Mouse (Mus musculus): ENCODE measurements at regions not wholly inside any gene's neighbourhood (a gene's known extent, or its start where the extent isn't known, plus 50 kb on each side); places are given as distances from the start of the nearest gene placed in this dataset.

DNA sequence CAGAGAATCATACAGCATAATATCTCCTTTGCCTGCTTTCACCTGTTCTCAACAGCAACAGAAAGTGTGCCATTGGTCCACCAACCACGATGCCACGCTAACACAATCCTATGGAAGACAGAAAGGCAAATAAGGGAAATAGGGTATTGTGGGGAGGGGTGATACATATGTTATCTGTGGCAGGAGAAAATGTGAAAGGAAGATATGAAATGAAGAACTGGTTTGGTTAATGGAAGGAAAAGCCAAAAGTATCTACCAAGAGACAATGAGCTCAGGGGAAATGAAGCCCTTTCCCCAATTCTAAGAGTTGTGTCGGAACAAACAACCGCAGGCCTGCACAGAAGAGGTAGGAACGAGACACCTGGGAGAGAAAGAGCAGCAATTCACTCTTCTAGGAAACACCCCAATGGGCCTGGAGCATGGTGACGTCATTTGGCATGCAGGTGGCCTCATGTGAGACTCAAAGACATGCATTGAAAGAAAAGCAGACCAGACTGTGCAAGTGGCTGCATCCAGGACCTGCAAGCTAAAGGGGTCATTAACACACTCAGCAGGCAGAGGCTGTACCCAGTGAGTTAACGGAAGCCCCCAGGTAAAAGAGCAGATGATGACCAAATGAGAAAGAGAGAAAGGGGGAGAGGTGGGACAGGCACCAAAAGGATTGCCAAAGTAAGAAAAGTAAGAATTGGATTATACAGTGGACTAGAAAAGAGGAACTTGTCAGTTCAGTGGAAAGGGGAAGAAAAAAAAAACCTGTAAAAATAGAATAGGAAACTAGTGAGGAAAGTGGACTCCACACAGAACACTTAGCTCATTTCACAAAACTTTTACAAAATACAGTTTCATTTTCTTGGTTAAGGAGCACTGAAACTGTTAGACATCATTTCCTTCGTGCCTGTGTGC is 522.2 kb upstream of the Cited2 start:
- no peak overlapping the region for H3K4me3 ChIP-seq (replicated peaks)
- no peak for ATAC-seq (ENCODE audit: insufficient read depth, low FRiP score, low read depth)
- WGBS = 78% methylated on average over 8 of the region's 8 CpGs

DNA sequence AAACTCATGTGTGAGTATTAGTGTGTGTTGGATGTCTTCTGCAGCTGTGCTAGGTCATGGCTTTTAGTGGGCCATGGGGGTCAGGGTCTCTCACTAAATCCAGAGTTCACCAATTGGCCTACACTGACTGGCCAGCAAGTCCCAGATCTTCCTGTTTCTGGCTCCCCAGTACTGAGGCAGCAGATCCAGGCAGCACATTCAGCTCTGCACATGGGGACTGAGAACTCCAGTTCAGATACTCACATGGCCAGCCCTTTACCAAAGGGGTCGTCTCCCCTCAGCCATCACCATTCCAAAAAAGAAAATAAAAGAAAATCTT is 521.6 kb upstream of the Cited2 start:
- Histone ChIP-seq H3K4me3 (replicated peaks) (no peak overlapping the region), H3K36me3 (no peaks in the 10 kb centered on the region), H3K9me3 (no peaks in the 10 kb centered on the region), H3K27me3 (replicated peaks) (no peaks in the 10 kb centered on the region), H3K4me1 (no peaks in the 10 kb centered on the region), H3K9ac (no peak overlapping the region), H3K27ac (no peak overlapping the region), H3K4me2 (no peak overlapping the region)
- ATAC-seq (ENCODE audit: insufficient read depth, low FRiP score, low read depth) = no peak
- 87% methylated on average over 1 of the region's 1 CpGs for WGBS

More for the DNA sequence above, 522.2 kb upstream of the Cited2 start:
- Histone ChIP-seq H3K9me3 (no peaks in the 10 kb centered on the region), H3K4me1 (no peaks in the 10 kb centered on the region), H3K36me3 (no peaks in the 10 kb centered on the region), H3K4me2 (no peak overlapping the region), H3K9ac (no peak overlapping the region), H3K27ac (no peak overlapping the region), H3K27me3 (replicated peaks) (no peaks in the 10 kb centered on the region)

DNA sequence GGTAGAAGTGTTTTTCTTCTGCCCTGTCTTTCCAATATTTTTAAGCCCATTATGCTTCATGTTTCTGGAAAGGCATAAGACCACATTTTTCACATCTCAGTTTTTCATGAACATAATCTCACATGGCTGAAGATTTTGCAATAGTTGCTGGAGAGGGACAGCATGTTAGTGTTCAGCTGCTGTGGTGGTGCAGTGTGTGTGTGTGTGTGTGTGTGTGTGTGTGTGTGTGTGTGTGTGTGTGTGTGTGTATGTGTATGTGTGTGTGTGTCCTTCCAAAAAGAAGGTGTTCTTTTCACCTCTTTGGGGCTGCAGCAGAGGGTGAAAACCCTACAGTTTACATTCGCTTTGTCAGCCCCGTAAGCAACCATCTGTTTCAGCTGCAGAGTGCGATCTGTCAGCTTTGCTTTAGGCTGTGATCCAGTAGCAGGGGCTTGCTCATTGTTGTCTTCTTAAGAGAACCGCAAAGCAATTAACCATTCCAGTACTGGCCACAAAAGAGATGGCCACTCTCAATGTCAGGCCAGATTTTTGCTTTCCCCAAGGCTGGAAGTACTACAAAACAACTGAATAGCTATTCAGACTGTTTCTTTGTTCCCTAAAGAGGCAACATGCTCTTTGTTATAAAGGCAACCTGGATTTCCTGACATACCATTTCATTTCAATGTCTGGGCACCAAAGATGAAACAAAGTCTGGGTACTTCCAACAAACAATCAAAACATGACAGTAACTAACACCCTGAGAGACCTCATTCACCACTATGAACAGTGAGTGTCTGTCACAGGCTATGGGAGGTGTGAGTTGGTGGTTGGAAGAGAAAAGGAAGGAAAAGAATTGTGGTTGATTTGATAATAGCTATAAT is 520.2 kb upstream of the Cited2 start:
- Histone ChIP-seq H3K4me1 (no peaks in the 10 kb centered on the region), H3K4me2 (no peak overlapping the region), H3K9ac (no peak overlapping the region), H3K9me3 (no peaks in the 10 kb centered on the region), H3K27me3 (replicated peaks) (no peaks in the 10 kb centered on the region), H3K27ac (no peak overlapping the region), H3K36me3 (no peaks in the 10 kb centered on the region), H3K4me3 (replicated peaks) (no peak overlapping the region)
- WGBS = 30% methylated on average over 4 of the region's 4 CpGs
- no peak for ATAC-seq (ENCODE audit: insufficient read depth, low FRiP score, low read depth)

DNA sequence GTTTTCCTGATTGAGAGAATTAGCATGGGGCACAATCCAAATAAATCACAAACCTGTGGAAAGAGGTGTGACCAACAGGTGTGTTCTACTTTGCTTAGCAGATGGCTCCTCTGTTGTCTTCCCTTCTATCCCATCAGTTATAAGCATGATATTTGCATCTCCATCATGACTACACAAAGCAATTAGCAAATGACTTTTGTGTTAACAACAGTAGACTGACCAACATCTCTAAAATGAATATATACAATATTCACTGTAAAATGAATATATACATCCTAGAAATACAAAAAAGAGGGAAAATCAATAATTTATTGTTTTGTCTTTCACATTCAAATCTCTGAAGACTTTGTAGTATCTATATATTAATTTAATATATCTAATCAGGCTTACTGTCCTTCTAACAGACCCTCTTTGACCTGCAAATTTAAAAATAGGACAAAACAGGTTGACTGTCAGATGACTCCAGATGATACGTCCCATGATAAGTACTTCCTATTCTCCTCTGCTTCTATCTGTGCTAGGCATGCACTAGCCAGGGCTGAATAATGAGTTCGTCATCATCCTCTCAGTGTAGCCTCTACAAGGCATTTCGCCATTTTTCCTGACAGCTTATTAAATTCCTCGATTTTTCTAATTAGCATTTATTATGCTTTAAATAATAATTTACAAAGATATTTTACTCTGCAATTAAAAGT is 519.5 kb upstream of the Cited2 start:
- no peaks in the 10 kb centered on the region for H3K4me1 ChIP-seq
- 84% methylated on average over 4 of the region's 4 CpGs for WGBS
- no peak overlapping the region for H3K9ac ChIP-seq
- H3K27ac ChIP-seq = no peak overlapping the region
- H3K27me3 ChIP-seq (replicated peaks) = no peaks in the 10 kb centered on the region
- H3K4me2 ChIP-seq = no peak overlapping the region
- H3K9me3 ChIP-seq = no peaks in the 10 kb centered on the region
- H3K4me3 ChIP-seq (replicated peaks) = no peak overlapping the region
- no peaks in the 10 kb centered on the region for H3K36me3 ChIP-seq
- ATAC-seq (ENCODE audit: insufficient read depth, low FRiP score, low read depth) = no peak

DNA sequence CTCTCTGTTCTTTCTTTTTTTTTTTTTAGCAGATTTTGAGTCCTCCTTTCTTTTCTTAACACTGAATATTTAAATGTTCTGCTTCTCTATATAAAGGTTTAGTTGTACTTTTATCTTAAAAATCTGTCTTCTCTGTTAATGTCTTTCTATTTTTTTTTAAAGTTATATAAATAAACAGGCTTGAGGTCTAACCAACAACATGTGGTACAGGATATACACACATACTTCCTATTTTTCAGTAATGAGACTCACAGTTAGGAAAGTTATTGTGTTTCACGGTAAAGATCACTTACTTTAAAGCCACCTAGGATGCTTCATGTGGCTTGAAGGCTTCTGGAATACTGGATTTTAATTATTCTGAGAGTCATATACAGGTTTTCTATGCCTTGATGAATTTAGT is 518.9 kb upstream of the Cited2 start:
- H3K4me1 ChIP-seq = no peaks in the 10 kb centered on the region
- no peak overlapping the region for H3K9ac ChIP-seq
- no peak overlapping the region for H3K4me2 ChIP-seq
- H3K27ac ChIP-seq = no peak overlapping the region
- H3K9me3 ChIP-seq = no peaks in the 10 kb centered on the region
- ATAC-seq (ENCODE audit: insufficient read depth, low FRiP score, low read depth) = no peak
- no peak overlapping the region for H3K4me3 ChIP-seq (replicated peaks)
- no peaks in the 10 kb centered on the region for H3K27me3 ChIP-seq (replicated peaks)
- H3K36me3 ChIP-seq = no peaks in the 10 kb centered on the region
- WGBS = 82% methylated on average over 1 of the region's 1 CpGs

DNA sequence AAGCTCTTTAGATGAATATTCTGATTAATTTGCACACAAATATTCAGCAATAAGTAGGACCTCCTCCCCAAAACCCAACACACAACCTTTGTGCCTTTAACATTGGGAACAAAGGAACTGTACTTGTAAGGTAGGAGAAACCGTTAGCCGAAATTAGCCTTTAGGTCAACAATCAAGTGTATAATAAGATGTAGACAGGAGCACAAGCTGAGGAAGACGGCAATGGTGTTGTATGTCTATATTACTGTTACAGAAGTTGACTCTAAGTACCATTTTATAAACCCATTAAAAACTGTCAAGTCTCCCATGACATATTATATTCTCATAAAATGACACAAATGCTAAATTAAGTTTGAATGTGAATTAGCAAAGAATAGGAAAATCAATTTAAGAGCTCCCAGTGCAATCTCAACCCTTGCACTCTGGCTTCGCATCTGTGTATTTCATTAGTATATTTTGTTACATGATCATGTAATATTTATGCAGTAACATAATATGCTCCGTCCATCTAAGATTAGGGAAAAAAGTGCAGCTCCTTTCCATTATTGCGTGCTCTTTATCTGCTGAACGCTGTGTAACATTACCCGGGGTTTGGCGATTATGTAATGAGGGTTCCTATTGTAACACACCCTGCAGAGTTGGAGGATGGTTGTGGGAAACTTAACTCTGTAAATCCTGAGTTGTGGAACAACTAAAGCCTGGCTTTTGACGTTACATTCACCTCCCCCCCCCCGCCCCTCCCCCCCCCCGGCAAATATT is 510.3 kb upstream of the Cited2 start:
- 0 out of 2 replicates have a peak, but pooled peaks have one; percentile 53 for ATAC-seq (ENCODE audit: insufficient read depth, low FRiP score, low read depth)
- no peaks in the 10 kb centered on the region for H3K27me3 ChIP-seq (replicated peaks)
- no peaks in the 10 kb centered on the region for H3K4me1 ChIP-seq
- H3K36me3 ChIP-seq = no peaks in the 10 kb centered on the region
- H3K27ac ChIP-seq = no peak overlapping the region
- no peak overlapping the region for H3K9ac ChIP-seq
- no peak overlapping the region for H3K4me3 ChIP-seq (replicated peaks)
- H3K4me2 ChIP-seq = peak overlapping the region; percentile 19; the same call in 1 of the 2 replicates
- no peaks in the 10 kb centered on the region for H3K9me3 ChIP-seq
- 32% methylated on average over 11 of the region's 12 CpGs for WGBS

DNA sequence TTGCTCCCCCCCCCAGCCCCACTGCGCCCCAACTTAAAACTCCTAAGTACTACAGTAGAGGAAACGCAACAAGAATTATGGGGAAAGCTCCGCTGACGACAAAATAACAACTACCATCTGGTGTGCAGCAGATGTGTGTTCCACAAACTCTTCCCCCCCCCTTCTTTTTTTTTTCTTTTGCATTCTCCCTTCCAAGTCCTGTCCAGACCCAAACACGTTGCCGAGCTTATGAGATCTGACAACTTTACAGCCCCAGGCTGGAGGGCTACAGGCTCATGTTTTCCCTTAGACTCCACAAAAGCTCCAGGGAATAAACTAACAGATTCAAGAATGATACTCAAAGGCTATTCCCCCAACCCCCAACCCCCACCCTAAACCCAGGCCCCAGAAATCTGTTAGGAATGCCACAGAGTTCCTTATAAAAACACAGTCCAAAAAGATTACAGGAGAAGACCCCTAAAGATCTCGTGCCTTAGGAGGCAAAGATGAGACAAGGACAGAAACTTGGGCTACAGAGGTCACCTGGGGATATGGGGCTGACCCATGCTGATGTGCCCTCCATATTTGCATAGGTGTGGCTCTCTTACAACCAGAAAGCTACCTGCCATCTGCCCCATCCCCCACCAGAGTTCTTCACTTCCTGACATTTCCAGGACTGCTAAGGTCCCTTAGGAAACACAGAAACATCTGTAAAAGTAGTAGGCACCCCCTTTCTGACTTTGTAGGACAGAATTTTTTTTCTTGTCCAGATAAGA is 509.5 kb upstream of the Cited2 start:
- ATAC-seq (ENCODE audit: insufficient read depth, low FRiP score, low read depth) = peak; percentile 35; the same call in 1 of the 2 replicates

DNA sequence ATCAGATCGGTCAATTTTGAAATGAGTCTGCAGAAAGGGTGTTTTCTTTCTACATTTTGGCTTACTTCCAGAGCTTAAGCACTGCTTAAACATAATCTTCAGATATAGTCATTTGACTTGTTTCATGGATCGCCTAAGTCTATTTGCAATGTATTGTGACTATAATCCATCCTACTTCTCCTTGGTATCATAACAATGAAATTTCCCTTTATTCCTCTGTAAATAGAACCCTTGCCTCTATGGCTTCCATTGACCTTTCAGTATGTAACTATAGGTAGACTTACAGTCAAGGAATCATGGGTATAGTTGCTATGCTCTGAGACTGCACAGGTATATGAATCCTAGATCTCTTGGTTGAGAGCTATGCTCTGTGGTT is 509.0 kb upstream of the Cited2 start:
- Histone ChIP-seq H3K4me1 (no peaks in the 10 kb centered on the region), H3K9ac (no peak overlapping the region), H3K27me3 (replicated peaks) (no peaks in the 10 kb centered on the region), H3K9me3 (no peaks in the 10 kb centered on the region), H3K27ac (0 out of 2 replicates have a peak overlapping the region, but pooled peaks have one; percentile 55), H3K4me2 (no peak overlapping the region; the same call in 1 of the 2 replicates), H3K36me3 (no peaks in the 10 kb centered on the region), H3K4me3 (replicated peaks) (no peak overlapping the region)
- ATAC-seq (ENCODE audit: insufficient read depth, low FRiP score, low read depth) = no peak; the same call in 1 of the 2 replicates
- 27% methylated on average over 2 of the region's 2 CpGs for WGBS

More for the DNA sequence above, 509.5 kb upstream of the Cited2 start:
- no peaks in the 10 kb centered on the region for H3K36me3 ChIP-seq
- no peak overlapping the region for H3K4me3 ChIP-seq (replicated peaks)
- no peaks in the 10 kb centered on the region for H3K9me3 ChIP-seq
- whole genome bisulfite sequencing = 36% methylated on average over 7 of the region's 7 CpGs
- no peaks in the 10 kb centered on the region for H3K4me1 ChIP-seq
- peak overlapping the region; percentile 4; the same call in 1 of the 2 replicates for H3K4me2 ChIP-seq
- no peak overlapping the region for H3K9ac ChIP-seq
- H3K27ac ChIP-seq = peak overlapping the region; percentile 55; the same call in 1 of the 2 replicates
- no peaks in the 10 kb centered on the region for H3K27me3 ChIP-seq (replicated peaks)

DNA sequence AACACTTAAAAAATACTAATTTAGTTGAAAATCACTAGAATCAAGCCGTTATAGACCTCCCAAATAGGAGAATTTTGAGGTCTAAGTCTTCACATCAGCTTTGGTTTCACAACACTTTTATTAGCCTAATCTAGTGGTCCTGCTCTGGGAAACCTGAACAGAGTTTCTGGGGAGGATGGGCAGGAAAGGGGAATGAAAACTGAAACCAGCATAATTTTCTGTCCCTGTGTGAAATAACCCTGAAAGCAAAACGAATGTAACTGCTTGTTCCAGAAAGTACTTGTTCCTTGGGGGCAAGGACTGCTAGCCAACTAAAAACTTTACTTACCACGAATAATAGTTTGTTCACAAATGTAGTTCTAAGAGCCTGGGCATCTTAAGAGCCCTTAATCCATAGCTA is 508.0 kb upstream of the Cited2 start:
- ATAC-seq (ENCODE audit: insufficient read depth, low FRiP score, low read depth) = no peak
- H3K4me1 ChIP-seq = no peaks in the 10 kb centered on the region
- H3K4me3 ChIP-seq (replicated peaks) = no peak overlapping the region
- 69% methylated on average over 3 of the region's 3 CpGs for WGBS
- H3K27ac ChIP-seq = no peak overlapping the region
- H3K27me3 ChIP-seq (replicated peaks) = no peaks in the 10 kb centered on the region
- H3K36me3 ChIP-seq = no peaks in the 10 kb centered on the region
- no peaks in the 10 kb centered on the region for H3K9me3 ChIP-seq
- H3K9ac ChIP-seq = no peak overlapping the region
- H3K4me2 ChIP-seq = no peak overlapping the region

DNA sequence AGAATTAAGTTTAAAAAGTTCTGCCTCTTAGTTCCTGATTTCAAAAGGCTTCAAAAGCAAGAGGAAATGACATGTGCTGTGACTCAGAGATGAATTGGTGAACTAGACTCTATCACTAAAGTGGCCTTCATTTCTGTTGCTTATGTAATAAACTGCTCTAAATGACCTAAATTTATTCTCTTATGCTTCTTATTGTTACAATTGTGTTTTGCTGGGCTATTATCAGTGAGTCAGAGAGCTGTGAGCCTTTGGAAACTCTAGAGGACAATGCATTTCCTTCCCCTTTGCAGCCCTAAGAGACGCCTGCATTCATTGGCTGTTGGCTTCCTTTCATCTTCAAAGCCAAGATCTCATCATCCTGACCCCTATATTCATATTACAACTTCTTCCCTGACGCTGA is 501.5 kb upstream of the Cited2 start:
- Histone ChIP-seq H3K9ac (no peak overlapping the region), H3K4me2 (no peak overlapping the region), H3K27me3 (replicated peaks) (no peaks in the 10 kb centered on the region), H3K4me3 (replicated peaks) (no peak overlapping the region), H3K4me1 (no peaks in the 10 kb centered on the region), H3K27ac (no peak overlapping the region), H3K9me3 (no peaks in the 10 kb centered on the region), H3K36me3 (no peaks in the 10 kb centered on the region)
- no peak for ATAC-seq (ENCODE audit: insufficient read depth, low FRiP score, low read depth)
- 63% methylated on average over 2 of the region's 2 CpGs for WGBS

DNA sequence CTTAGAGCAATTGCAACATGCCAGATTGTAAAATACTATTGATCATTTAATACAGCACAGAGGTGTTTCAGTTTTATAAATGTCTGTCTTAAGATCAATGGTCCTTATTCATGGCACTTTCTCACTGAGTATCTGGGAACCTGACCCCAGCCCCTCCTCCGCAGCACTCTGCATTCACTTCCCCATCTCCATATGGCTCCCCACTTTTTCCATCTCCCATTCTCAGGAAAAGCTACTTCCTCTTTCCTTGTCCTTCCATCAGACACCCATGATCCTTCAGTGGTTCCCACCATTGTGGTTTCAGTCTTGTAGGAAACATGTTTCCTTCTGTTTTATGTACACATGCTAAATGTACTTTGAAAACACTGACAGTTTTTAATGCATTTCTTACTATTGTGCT is 497.3 kb upstream of the Cited2 start:
- no peak for ATAC-seq (ENCODE audit: insufficient read depth, low FRiP score, low read depth)

More for the DNA sequence above, 497.3 kb upstream of the Cited2 start:
- no peak overlapping the region for H3K4me3 ChIP-seq (replicated peaks)
- H3K27ac ChIP-seq = no peak overlapping the region
- H3K9ac ChIP-seq = no peak overlapping the region
- no peaks in the 10 kb centered on the region for H3K9me3 ChIP-seq
- no peaks in the 10 kb centered on the region for H3K36me3 ChIP-seq
- H3K4me2 ChIP-seq = no peak overlapping the region
- H3K4me1 ChIP-seq = peaks cover 8% of the 10 kb centered on the region
- 86% methylated on average over 1 of the region's 1 CpGs for WGBS
- no peaks in the 10 kb centered on the region for H3K27me3 ChIP-seq (replicated peaks)

Measured in stomach, embryonic 15.5 days (tissue).